Mouse (Mus musculus) R1 (cell line): ENCODE measurements around the gene Apex1.
A peak's percentile ranks its signal among the peaks of the same experiment; 100 is the strongest.
"Not testable (repeated sequence)": the region's sequence is repeated elsewhere in the genome, so short reads cannot be mapped to it uniquely, and the experiment has no call there.

Source experiments
- DNase-seq: peaks from one replicate; pipeline ENCODE4 v3.0.0-alpha.2; 2018; ENCODE audit warnings: low read depth, low spot score

The Apex1 gene

DNA sequence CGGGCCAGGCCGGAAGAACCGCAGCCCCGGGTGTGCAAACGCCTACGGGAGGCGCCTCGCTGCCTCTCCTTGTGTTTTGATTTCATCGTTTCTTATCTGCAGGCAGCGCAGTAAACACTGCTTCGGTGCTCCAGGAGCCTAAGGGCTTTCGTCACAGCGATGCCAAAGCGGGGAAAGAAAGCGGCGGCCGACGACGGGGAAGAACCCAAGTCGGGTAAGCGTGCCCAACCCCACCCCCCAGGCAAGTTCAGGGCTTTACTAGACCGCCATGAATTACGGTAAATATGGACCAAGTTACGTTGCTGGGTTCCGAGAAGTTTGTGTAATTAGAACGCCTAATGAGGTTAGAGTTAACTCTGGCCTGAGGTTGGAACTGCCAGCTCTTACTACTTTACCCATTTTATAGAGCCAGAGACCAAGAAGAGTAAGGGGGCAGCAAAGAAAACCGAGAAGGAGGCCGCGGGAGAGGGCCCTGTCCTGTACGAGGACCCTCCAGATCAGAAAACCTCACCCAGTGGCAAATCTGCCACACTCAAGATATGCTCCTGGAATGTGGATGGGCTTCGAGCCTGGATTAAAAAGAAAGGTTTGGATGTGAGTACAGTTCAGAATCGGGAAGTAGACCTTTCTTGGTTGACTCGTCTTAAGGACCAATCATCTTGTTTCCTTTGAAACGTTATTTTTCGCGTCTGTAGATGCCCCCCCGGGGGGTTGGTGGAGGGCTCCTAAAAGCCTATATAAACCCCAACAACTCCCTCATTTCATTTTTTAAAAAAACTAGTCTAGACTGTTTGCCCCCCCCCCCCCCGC is 548 bp downstream of the Apex1 start:
- peak; percentile 35 for DNase-seq

DNA sequence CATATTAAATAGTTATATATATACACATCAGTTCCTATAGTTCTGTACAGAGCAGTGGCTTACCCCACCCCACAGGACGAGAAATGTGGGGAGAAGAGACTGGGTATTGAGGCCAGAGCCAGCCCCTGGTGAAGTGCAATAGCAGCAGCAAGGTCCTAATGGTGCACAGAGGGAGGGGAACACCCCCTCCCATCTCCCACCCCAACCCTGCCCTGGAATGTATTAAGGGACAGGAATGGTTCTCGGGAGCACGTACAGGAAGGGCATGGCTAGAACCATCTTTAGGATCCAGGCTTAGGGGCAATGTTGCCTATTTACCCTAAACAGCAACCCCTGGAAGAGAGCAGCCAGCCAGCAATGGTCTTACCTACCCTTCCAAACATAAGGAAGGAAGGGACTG is 2.6 kb downstream of the Apex1 start:
- peak; percentile 66 for DNase-seq

DNA sequence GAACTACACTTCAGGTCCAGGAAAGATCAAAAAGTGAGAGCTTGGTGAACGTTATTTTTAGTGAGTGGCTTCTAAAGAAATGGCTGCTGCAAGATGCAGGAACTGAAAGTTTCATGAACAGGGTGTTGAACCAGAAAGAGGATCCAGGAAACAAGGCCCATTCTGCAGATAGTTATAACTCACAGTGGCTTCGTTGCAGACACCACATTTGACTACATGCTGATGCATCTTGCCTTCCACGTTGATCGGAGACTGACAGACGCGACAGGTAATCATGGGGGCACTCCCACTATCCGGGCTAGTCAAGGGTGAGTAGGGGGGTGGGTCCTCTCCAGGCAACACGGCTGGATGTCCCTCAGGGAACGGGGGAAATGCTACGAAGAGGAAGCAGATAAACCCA is 5.2 kb downstream of the Apex1 start:
- DNase-seq = no peak

DNA sequence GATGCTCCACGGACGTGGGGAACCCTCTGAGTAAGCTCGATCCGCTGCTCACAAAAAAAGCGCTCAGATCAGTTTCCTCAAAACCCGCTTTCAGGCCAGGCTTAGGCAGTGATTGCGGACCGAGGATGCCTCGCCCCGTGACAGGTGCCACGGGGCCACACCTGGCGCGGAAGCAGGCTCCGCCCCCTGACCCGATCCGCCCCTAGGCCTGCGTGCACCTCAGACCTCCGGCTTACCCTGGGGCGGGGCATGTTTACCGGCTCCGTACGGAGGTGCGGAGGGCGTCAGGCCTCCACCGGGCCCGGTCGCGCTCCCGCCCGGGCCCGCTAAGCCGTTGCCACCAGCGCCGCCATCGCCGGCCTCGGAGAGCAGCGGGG is 5.6 kb downstream of the Apex1 start:
- peak; percentile 72 for DNase-seq

DNA sequence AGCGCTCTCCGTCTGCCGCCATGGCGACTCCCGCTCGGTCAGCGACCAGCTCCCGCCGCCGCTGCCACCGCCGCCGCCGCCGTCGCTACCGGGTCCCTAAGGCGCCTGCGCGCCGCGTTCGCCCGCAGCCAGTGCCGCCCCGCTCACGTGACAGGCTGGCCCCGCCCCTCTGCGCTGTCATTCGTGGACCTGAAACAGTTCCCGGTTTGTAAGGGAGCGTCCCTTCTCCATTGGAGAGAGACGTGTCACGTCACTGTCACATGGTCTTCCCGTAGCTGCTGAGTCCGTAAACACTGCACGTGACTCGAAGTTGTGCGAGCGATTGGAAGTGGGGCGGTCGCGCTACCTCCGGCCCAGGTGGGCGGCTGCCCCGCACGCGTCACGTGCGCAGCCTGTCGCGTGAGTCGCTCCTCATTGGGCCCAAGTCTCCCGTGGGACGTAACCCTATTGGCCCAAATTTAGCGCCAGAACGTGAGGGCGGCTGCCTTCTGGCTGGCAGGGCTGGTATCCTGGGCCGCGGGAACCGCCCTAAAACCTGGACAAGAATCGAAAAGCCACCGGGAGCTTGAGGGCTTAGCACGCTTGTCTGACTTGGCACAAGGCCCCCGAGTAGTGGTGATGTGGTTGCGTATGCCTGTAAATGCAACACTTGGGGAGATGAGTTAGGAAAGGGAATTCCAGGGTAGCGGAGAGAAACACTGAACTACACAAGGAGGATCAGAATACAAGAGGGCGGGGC is 6.2 kb downstream of the Apex1 start, which contains the start of the genes Pip4p1 and Pnp:
Gene Pip4p1, minus strand, starts transcription at position 103 of the 739 bp plus-strand sequence.
Gene Pnp, plus strand, starts transcription at position 329 of the 739 bp plus-strand sequence.
- DNase-seq = peak; percentile 100

DNA sequence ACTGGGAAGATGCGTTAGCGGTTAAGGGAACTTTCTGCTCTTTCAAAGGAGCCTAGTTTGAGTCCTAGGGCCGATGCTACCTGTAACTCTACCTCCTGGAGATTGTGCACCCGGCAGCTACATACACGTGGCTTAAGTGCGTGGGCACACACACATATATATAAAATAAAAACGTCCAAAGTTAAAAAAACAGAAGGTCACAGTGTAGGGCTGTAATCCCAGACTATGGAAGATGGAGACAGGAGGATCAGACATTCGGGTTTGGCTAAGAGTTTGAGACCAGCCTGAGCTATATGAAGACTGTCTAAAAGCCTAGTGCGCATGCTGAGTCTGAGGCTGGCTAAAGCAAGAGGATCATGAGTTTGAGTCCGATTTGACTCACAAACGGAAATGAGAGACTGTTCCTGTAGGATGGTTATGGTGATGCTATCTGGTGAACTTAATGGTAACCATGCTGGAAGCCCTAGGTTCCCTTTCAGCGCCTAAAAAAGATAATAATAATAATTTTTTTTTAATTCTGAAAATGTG is 6.8 kb downstream of the Apex1 start:
- DNase-seq = no peak

DNA sequence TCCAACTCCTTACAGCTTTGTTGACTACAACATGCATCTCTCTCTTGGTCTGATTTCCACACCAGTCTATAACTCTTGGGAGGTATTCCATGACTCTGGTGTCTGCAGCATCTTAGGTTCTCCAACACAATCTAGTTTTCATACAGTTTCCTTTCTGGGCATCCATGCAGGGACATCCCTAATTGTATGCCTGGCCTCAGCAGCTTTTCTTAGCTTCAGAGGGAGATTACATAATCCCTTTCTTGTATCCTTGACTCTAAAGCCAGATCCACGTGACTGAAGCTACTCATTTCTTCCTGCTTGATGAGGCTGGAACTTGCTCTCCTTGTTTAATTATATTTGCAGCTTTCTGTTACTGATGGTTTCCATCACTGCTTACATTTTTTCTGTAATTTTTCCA is 11.9 kb downstream of the Apex1 start:
- DNase-seq = no peak

DNA sequence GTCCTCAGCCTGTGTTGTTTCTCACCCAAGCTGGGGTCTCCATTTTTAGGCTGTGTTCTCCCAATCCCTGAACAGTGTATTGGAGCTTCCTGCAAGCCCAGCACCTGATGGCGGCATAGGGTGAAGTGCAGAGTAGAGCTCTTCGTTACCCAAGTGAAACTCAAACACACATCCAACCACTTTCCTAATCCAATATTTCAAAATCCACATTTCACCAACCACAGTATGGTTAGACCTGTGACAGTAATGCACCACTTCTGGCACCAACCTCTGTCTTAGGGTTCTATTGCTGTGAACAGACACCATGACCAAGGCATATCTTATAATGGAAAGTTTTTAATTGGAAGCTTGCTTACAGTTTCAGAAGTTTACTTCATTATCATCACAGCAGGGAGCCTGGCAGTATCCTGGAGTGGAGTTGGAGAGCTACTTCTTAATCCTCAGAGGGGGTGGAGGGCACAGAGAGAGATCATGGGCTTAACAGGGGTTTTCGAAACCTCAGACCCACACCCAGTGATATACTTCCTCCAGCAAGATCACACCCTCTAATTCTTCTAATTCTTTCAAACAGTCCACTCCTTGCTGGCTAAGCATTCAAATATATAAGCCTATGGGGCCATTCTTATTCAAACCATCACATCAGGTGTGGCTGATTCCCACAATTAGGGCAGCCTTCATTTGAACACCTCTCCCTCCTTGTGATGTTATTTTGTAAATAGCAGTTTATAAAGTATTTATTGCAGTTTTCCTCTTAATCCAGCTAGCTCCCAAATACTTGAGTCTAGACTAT is 13.5 kb downstream of the Apex1 start:
- peak; percentile 82 for DNase-seq

DNA sequence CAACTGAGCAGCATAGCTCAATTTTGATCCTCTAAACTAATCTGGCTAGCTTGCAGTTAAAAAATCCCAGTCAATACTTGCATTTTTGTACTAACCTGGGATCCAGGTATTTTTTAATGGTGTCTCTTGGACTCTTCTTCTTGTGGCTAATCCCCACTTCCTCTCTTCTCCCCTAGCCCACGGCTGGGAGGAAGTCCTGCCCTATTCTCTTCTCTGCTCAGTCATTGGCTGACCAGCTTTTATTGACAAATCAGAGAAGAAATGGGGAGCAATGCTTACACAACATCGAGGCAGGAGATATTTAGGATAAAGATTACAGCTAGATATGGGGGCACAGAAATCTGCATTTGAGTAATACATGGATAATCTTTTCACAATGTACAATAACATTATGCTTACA is 14.2 kb downstream of the Apex1 start:
- peak; percentile 91 for DNase-seq

DNA sequence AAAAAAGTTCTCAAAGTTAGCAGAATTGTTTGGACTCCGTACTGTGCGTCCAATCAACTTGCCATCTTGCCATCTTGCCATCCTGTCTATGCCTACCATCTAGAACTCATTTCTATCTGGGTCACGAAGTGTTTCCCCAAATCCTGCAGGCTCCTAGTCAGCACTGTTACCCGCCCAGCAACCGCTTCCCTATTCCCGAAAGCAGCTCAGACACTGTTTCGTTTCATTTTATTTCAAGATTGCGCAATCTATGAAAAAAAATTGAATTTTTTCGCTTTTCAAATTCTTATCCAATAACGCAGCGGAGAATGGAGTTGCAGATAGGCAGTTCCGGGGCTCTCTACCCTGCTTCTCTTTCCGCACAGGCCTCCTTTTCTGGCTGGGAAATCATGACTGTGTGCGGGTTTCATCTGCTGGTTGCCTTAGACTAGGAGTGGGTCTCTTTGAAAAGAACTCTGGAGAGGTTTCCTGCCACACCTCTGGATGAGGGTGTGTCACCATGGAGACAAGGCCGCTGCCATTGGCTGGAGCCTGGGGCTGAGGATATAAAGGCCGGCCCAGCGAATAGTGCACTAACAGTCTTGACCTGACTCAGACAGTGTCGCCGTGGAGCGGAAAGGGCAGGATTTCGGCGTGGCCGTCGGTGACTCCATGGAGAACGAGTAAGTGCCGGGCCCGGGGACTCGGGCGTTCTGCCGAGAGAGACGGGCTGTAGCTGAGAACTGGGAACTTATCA is 19.3 kb downstream of the Apex1 start, which contains the start of gene Gm49342:
Gene Gm49342, plus strand, starts transcription at position 586 of the 736 bp plus-strand sequence.
- DNase-seq = peak; percentile 99

DNA sequence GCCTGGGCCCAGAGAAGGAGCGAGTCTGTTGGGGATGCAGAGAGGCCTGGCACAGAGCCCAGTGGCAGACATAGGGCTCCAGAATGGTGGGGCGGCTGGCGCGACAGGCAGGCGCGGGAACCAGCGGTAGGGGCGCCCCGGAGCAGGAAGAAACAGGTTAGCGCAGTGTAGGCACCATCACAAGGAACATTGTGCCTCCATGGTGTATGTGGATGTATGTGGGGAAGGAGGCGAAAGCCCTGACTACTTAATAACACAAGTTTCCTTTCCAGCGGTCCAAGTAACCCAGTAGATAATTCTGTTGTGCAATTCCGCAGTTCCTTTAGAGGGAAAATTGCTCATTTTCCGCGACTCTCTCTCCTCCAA is 19.9 kb downstream of the Apex1 start:
- not testable (repeated sequence) for DNase-seq

DNA sequence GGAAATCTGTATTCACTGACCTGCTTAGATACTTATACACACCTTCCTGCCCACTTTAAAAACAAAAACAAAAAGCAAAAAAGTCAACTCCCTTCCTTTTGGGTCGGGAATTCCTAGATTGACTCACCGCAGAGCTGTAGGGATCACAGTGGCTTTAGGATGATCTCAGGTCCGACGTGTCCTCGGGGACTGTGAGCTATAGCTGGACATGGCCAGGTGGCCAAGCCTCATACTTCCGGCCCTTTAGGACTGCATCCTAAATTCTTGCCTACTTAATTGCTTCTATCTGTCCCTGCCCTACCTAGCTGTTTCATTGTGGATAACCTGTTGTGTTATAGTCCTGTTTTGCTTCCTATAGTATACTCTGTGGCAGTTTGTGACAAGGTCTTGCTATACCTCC is 20.3 kb downstream of the Apex1 start:
- DNase-seq = not testable (repeated sequence)

DNA sequence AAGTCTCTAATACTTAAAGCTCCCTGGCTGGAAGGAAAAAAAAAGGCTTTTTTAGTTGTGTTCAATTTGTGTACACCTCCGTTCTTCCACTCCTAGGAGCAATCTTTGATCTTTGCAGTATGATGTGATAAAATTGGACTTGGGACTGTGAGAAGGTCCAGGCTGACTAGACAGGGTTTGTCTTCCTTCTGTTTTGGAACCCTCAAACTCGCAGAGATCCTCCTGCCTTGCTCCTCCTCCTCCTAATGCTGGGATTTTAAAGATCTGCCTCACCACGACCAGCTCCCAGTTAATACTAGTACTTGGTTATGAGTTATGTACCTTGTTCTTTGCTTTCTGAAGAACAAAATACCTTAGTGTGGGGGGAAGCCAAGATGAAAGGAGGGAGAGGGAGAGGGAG is 20.8 kb downstream of the Apex1 start:
- DNase-seq = not testable (repeated sequence)

DNA sequence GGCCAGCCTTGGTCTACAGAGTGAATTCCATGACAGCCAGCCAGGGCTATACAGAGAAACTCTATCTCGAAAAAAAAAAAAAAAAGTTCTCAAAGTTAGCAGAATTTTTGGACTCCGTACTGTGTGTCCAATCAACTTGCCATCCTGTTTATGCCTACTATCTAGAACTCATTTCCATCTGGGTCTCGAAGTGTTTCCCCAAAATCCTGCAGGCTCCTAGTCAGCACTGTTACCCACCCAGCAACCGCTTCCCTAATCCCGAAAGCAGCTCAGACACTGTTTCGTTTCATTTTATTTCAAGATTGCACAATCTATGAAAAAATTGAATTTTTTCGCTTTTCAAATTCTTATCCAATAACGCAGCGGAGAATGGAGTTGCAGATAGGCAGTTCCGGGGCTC is 30.7 kb downstream of the Apex1 start:
- no peak for DNase-seq

DNA sequence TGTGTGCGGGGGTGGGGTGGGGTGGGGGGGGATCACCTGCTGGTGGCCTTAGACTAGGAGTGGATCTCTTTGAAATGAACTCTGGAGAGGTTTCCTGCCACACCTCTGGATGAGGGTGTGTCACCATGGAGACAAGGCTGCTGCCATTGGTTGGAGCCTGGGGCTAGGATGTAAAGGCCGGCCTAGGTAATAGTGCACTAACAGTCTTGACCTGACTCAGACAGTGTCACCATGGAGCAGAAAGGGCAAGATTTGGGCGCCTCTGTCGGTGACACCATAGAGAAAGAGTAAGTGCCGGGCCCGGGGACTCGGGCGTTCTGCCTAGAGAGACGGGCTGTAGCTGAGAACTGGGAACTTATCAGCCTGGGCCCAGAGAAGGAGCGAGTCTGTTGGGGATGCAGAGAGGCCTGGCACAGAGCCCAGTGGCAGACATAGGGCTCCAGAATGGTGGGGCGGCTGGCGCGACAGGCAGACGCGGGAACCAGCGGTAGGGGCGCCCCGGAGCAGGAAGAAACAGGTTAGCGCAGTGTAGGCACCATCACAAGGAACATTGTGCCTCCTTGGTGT is 31.3 kb downstream of the Apex1 start, which contains the start of gene Pnp2:
Gene Pnp2, plus strand, starts transcription at position 51 of the 567 bp plus-strand sequence.
- DNase-seq = peak; percentile 49

DNA sequence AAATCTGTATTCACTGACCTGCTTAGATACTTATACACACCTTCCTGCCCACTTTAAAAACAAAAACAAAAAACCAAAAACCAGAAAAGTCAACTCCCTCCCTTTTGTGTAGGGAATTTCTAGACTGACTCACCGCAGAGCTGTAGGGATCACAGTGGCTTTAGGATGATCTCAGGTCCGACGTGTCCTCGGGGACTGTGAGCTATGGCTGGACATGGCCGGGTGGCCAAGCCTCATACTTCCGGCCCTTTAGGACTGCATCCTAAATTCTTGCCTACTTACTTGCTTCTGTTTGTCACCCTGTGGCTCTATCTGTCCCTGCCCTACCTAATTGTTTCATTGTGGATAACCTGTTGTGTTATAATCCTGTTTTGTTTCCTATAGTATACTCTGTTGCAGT is 32.0 kb downstream of the Apex1 start:
- peak; percentile 0 for DNase-seq

DNA sequence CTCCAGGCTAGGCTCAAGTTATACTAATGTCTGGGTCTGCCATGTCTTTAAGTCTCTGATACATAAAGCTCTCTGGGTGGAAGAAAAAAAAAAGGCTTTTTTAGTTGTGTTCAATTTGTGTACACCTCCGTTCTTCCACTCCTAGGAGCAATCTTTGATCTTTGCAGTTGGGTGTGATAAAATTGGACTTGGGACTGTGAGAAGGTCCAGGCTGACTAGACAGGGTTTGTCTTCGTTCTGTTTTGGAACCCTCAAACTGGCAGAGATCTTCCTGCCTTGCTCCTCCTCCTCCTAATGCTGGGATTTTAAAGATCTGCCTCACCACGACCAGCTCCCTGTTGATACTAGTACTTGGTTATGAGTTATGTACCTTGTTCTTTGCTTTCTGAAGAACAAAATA is 32.4 kb downstream of the Apex1 start:
- not testable (repeated sequence) for DNase-seq

DNA sequence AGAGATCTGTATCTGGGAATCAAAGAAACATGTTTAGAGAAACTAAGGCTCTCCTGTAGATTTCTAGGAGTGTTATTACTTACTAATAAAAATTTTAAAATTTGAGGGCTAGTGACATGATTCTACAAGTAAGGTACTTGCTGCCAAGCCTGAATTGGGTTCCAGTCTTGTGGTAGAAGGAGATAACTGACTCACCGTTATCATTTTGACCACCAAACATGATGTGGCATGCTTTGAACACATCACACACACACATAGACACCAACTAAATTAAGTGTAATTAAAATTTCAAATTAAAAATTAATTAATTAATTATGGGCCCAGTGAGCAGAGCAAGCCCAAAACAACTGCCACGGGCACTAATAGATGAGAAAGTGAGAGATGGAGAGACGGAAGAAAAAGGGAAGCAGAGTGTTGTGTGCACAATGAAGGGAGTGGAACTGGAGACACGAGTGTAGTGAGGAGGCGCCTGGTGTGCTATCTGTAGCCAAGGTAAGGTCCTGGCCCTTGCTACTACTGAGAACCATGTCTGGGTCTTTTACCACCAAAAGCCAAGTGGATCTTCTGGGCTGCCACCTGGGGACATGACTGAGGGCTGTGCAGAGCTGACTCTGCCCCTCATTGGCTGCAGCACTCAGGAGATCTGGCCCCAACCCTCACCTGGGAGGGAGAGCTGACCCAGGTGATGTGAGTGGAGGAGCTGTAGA is 33.7 kb downstream of the Apex1 start:
- DNase-seq = not testable (repeated sequence)

DNA sequence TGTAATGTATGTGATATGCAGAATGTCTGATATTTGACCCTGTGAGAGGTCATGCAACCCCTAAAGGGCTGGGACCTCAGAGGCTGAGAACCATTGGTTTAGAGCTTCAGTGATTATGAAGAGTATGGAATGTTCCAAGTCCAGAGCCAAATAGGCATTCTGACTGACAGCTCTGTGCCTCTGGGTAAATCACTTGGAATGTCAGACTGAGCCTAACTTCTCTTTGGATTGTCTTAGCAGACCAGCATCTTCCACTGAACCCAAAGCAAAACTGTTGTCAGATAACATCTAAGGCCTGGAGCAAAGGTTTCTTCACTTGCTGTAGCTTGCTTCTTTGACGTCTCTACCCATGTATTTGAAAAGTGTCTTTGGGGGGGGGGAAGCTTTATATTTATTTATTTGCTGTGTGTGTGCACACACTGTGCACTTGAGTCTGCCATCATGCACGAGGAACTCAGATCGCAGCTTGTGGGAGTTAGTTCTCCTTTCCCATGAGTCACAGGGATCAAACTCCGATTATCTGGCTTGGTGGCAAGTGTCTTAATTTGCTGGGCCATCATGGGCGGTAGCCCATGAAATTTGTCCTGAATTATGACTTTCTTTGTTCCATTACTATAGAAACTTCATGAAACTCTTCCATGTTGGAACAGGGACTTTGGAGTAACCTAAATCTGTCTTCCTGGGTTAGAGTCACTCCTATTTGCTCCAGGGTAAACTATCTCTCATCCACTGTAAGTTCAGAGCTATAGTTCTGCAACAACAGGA is 43.6 kb downstream of the Apex1 start:
- peak; percentile 5 for DNase-seq
